Mouse (Mus musculus) heart, postnatal 0 days (tissue): ENCODE results near the gene Pard3.

Experiments used
- CTCF ChIP-seq: IDR thresholded peaks from 2 replicates; pipeline ENCODE4 v1.5.1; 2016; ENCODE audit warnings: antibody characterized with exemption, control low read depth, low read depth
- EP300 ChIP-seq: IDR thresholded peaks from 2 replicates; pipeline ENCODE4 v1.6.1; 2016; ENCODE audit warnings: antibody characterized with exemption, low read depth

- TF ChIP-seq EP300 (no peak), CTCF (no peak)
Measured at GRCm38 (mm10) chr8:127220615-127221014, 156.9 kb downstream of the Pard3 start.
